Mouse (Mus musculus): ENCODE measurements around the gene Olfr558.
A peak's percentile ranks its signal among the peaks of the same experiment; 100 is the strongest.

The Olfr558 gene

DNA sequence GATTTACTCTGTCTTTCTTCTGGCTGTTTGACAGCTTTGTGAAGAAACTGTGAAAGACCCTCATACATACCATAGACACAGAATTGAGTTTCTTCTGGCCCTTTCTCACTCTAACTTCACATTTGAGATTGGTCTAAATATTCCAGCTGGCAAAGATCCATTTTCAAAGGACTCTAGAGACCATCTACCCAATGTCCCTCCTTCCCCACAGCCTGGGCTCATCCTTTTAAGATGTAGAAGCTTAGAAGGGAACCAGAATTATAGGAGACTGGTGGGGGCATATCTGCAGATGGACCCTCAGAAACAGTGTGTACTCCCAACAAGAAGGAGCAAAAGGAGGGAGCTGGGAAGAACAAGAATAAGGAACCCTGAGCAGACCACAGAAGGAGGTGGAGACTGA, at the start of gene Olfr558:
Gene Olfr558, plus strand, starts transcription at position 301 of the 400 bp plus-strand sequence.
- DNase-seq: no peak

DNA sequence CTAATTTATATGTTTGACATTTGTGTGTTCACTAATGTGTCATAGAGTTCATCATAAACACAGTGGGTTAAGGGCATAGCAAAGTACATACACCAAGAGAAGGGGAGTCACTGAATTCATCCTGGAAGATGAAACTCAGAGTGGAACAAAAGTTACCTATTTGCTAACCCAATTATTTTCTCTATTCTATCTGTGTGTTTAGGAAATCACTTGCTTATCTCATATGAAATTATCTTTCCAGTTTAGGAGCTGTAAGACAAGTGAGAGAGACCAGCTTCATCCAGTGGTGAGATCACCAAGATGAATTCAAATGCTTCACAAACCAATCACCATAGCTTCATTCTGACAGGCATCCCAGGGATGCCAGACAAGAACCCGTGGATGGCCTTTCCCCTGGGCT, 43.5 kb upstream of the Olfr558 start, which contains the start of gene Olfr555:
Gene Olfr555, plus strand, starts transcription at position 301 of the 400 bp plus-strand sequence.
- no peak for DNase-seq

DNA sequence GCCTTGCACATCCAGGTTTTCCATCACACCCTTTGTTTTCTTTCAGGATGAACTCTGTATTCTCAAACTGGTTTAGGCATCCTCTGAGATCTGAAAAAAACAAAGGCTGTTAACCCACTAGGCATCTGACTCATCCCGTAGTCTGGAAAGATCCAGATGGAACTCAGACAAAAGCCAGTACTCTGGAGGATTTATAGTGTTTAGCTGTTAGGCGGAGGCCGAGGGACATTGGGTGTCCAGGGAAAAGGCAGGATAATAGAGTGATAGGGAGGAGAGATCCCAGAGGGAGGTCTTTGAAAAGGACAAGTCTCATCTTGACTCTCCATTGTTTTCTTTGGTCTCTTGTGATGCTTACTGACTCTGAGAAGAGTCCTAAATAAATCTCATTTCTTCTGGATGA, 37.4 kb upstream of the Olfr558 start, which contains the start of gene Olfr556:
Gene Olfr556, plus strand, starts transcription at position 301 of the 400 bp plus-strand sequence.
- DNase-seq: no peak

DNA sequence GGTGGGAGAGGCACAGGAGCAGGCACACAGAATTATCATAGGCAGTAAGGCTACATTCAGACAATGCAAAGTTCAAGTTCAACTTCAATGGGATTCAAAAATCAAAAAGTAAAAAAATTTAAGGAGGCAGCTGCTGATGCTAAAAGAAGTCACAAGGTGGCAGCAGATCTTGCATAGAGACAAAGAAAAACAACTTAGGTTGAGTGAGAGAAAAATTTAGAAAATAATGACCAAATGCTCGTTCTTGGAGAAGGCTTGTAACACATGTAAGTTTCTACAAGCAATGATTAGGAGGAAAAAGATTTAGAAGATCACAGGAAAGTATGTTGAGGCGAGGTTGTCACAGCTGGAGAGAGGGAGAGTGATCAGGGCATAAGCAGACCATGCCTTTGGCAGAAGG, 36.6 kb upstream of the Olfr558 start:
- DNase-seq: peak; percentile 45

DNA sequence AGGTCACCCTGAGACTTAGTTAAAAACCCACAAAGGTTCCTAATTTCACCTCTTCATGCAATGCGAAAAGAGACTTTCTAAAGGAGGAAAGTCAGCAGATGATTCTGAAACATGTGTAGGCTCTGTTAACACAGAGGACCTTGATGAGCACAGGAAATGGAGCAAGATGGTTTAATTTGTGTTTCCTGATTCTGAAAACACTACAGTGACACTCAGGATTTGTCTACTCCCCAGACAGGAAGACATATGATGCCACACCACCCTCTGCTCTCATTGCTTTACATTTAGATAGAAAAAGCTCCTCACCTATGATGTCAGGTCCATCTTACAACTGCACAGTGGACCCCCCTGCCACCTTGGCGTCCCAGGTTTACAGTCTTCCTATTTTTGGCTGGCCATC, 25.8 kb upstream of the Olfr558 start:
- DNase-seq: no peak

DNA sequence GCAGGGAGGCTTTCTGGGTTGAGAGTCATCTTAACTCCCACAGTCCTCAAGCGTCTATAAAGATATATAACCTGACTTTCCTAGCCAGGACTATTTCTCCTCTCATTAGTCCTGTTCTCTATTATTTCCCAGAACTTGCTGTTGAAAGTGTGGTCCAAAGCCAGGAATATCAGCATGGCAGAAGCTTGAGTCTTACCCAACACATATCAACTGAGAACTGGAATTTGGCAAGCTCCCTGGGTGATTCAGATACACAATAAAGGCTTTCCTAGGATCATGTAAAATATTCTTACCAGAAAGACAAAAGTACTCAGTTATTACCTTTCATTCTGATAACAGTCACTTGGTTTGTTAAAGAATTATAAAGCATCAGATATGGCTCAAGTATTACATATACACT, 20.1 kb upstream of the Olfr558 start:
- no peak for DNase-seq

DNA sequence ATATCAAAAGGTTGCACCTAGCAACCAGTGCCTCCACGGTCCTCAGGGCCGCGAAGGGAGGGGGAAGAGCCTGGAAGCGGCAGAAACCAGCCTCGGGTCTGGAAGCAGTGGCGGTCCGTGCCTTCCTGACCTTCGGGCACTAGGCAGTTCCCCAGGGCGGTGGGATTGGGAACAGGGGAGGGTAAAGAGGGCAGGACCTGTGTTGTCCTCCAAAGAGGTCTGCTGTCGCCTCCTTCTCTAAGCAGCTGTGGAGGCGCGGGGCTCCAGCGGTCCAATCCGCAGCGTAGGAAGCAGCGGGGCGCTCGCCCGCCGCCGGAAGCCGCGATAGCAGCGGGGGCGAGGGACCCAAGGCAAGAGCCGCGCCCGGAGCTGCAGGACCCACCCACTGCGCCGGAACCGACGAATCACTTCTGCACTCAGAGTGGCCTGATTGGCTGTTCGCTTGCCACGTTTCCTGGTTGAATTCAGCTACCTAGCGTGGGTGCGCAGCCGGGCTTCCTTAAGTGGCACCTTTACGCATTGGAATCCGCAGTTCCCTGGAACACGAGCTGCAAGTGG, 15.0 kb upstream of the Olfr558 start, which contains the start of gene Trim68:
Gene Trim68, minus strand, starts transcription at position 384 of the 558 bp plus-strand sequence.
- DNase-seq: peak; percentile 97

DNA sequence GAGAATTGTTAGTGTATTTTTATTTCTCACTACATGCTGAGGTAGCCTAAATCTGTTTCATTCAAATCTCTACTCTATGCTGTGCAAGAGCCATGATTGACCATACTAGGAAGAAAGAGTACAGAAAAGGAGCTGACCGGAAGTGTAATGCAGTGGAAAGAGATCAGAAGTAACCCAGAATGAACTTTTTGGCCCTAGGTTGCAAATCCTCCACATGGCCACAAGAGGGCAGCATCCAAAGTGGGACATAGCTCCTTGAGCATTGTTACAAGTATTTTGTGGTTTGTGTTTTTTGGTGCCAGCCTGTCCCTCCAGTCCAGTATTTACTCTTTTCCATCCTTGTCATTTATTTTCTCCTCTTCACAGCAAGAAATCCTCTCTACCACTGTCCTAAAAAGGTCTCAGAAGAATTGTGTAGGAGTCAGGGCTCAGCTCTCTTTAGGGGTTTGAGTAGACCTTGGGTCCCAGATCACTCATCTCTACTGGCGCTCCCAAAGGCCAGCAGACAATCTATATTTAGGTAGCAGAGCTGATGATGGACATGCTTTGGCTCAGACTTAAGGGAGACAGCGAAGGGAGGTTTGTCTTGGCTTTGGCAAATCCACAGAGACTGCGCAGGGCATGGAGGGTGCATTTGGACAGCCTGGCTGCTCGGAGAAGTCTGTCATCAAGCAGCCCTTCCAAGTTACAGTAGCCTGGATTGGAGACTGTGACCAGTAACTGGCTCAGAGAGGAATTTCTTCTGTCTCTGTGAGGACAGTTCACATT, 6.5 kb upstream of the Olfr558 start, which contains the start of gene Olfr557:
Gene Olfr557, plus strand, starts transcription at position 553 of the 768 bp plus-strand sequence.
- DNase-seq: peak; percentile 47

DNA sequence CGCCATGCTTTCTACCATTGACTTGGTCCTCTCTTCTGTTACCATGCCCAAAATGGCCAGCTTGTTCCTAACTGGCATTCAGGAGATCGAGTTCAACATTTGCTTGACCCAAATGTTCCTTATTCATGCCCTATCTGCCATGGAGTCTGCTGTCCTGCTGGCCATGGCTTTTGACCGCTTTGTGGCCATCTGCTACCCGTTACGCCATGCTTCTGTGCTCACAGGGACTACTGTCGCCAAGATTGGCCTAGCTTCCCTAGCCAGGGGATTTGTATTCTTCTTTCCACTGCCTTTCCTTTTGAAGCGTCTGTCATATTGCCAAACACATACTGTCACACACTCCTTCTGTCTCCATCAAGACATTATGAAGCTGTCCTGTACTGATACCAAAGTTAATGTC, 3.6 kb upstream of the Olfr558 start:
- DNase-seq: no peak

DNA sequence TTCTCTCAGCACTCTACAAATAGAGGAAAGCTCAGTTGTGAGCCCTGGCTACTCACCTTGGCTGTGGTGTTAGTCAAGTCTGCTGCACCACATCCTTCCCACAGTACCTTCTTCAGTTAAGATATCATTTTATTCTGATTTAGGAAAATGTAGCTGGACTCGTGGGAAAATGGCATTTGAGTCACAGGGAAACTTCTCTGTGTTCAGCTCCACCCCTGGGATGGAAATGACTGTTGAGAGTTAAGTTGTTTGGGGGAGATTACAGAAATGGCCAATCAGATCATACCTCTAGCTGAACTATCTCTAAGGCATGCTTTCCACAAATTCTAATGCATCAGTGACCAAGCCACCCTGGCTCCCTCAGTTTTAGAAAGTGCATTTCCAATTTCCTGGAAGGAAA, 17.0 kb downstream of the Olfr558 start, which contains the start of gene Olfr33:
Gene Olfr33, minus strand, starts transcription at position 101 of the 400 bp plus-strand sequence.
- DNase-seq: no peak

DNA sequence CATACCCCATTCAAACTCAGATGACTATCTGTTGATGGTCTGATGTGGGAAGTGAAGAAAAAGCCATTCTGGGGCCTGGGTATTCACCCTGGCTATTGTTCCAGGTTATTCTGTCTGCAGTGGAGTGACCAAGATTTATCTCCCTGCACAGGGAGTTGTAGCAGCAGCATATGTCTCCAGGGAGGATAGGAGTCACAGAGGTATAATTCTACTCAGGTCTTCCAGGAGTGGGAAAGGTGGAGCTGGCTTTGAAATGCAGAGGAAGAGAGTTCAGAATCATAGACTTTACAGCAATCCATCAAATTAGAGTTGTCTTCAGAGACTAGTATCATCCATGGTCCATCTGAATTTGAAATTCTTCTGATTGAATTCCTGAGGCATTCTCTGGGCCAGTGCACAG, 25.4 kb downstream of the Olfr558 start, which contains the start of gene Olfr559:
Gene Olfr559, minus strand, starts transcription at position 101 of the 400 bp plus-strand sequence.
- no peak for DNase-seq

DNA sequence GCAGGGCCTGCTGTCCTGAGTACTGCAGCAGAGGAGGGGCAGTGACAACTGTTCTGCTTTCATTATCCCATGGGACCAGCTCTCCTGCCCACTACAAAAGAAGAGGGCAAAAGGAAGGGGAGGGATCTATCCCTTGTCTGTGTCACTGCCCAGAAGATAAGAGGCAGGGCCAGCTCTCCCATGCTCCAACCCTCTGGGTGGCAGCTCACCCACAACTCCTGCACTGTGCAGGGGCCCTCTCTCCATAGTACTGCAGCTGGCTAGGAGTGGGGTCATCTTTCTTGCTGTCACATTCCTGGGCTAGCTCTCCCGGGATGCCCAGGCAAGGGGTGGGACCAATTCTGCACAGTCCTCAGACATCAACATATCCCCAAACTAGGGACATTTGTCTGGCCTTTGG, 31.8 kb downstream of the Olfr558 start:
- no peak for DNase-seq

DNA sequence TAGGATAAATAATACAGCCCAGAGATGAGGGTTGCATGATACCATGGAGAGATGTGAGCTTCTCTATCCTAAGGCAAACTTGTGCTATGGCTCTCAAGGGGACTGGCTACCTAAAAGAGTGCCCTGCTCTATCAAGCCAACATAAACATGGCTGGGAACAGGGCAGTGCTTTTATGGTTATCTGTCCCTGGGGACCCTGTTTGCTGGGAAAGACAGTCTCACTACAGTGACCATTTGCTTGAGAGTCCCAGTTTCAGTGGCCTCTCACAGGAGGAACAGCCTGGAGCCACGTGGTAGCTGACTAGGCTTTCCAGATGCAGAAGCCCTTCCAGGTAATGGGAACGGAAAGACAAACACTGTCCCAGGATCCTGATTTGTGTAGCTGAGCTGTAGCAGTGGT, 35.7 kb downstream of the Olfr558 start:
- DNase-seq: no peak

DNA sequence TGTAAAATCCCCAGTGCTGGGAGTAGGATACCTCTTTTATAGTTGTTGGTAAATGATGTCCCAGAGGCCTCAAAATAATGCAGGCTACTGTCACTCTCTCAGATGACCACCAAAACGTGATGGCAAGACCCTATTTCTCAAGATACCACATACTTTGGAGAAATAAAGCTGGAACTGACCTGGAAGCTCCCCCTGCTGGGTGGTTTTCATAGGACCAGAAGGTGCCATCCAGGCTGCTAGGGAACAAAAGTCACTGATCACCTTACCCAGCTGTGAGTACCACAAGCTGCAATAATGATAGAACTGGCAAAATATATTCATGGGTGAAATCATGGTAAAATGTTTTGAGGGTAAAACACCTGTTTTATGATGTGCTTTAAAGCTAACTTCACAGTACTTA, 50.1 kb downstream of the Olfr558 start:
- DNase-seq: peak; percentile 6

DNA sequence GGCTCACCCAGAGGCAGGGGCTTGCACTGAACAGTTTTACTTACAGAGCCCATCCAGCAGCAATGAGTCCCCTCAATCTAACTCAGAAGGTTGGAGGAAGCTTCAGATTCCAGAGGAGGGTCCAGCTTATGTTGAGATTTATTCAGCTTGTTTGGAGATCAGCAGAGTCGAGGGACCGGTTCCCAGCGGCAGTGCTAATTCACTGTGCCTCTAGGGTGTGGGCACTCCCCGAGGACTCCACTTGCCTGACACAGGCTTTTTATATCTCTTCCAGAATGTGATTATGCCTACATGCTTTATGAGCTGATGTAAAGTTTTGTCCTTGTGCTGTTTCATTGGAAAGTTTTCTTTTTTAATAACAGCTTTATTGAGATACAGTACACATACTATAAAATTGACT, 57.3 kb downstream of the Olfr558 start, which contains the start of the genes Olfr560 and Olfr78:
Gene Olfr560, minus strand, starts transcription at position 101 of the 400 bp plus-strand sequence.
Gene Olfr78, minus strand, starts transcription at position 206 of the 400 bp plus-strand sequence.
- DNase-seq: no peak
